Mouse (Mus musculus) heart, embryonic 14.5 days (tissue): ENCODE data around the gene Cd93. TPM values are rescaled to one million over a fixed set of nuclear protein-coding genes. Genes with fewer than 3 reads are reported as not detected.

ENCODE experiments used
- ATAC-seq: fragments of 200-750 bp; cut with Nextera tagmentation; 2 replicates; pipeline ENCODE4 v1.8.0; 2017; ENCODE audit warnings: low read depth, moderate TSS enrichment; ENCODE audit not compliant: insufficient number of reproducible peaks, insufficient read depth, low FRiP score
- H3K27ac ChIP-seq, 2 experiments: fragments of 200-500 bp in 1 of 2; fragments of 300-500 bp in 1 of 2; sonication (generic) in 1 of 2; replicated peaks in 1 of 2; 2 replicates each; pipeline ENCODE4 v1.5.1; 2012 to 2014; ENCODE audit warnings: low read depth in 2 of 2, low read length in 2 of 2, control low read depth in 1 of 2, mild to moderate bottlenecking in 1 of 2, mixed read lengths in 1 of 2; ENCODE audit not compliant: control insufficient read depth in 1 of 2, insufficient read depth in 1 of 2
- H3K27me3 ChIP-seq: fragments of 300-500 bp; sonication (generic); 2 replicates; pipeline ENCODE4 v1.6.1; 2014; ENCODE audit warnings: mild to moderate bottlenecking, low read length, control low read depth; ENCODE audit not compliant: control insufficient read depth, insufficient read depth
- H3K36me3 ChIP-seq: fragments of 300-500 bp; sonication (generic); 2 replicates; pipeline ENCODE4 v1.6.1; 2014; ENCODE audit warnings: mild to moderate bottlenecking, control low read depth, low read length, mixed read lengths; ENCODE audit not compliant: control insufficient read depth, insufficient read depth
- H3K4me1 ChIP-seq, 2 experiments: fragments of 200-500 bp in 1 of 2; fragments of 300-500 bp in 1 of 2; sonication (generic) in 1 of 2; 2 replicates each; pipeline ENCODE4 v1.6.1; 2012 to 2014; ENCODE audit warnings: low read length in 2 of 2, control low read depth in 1 of 2, mixed read lengths in 1 of 2; ENCODE audit not compliant: control insufficient read depth in 2 of 2, insufficient read depth in 2 of 2
- H3K4me2 ChIP-seq: fragments of 300-500 bp; sonication (generic); 2 replicates; pipeline ENCODE4 v1.6.1; 2014; ENCODE audit warnings: mild to moderate bottlenecking, low read length
- H3K4me3 ChIP-seq, 2 experiments: fragments of 200-500 bp in 1 of 2; fragments of 300-500 bp in 1 of 2; sonication (generic) in 1 of 2; 2 replicates each; pipeline ENCODE4 v1.5.1; 2012 to 2014; ENCODE audit warnings: low read length in 2 of 2, mild to moderate bottlenecking in 2 of 2, control low read depth in 1 of 2, low read depth in 1 of 2, moderate library complexity in 1 of 2; ENCODE audit not compliant: control insufficient read depth in 1 of 2, insufficient read depth in 1 of 2
- H3K9ac ChIP-seq: fragments of 300-500 bp; sonication (generic); 2 replicates; pipeline ENCODE4 v1.6.1; 2014; ENCODE audit warnings: mild to moderate bottlenecking, low read length
- H3K9me3 ChIP-seq: fragments of 300-500 bp; sonication (generic); 2 replicates; pipeline ENCODE4 v1.6.1; 2016; ENCODE audit warnings: low read length, control low read depth; ENCODE audit not compliant: control insufficient read depth
- WGBS: fragments of 180-500 bp; shearing (Covaris S2); extraction: QIAGEN DNeasy Blood & Tissue Kit; methylation state at CpG from one replicate; pipeline ENCODE4 v1.1.7; 2014; 5-methylcytosine and 5-hydroxymethylcytosine counted together
- polyA plus RNA-seq: library from polyadenylated mRNA; unstranded; fragments of >200 nt; fragmentation: Nextera tagmentation; extraction: Ambion mirVana; gene quantifications from 2 replicates; pipeline ENCODE4 v1.2.1, GENCODE M21; 2014

Cd93 gene
- polyA plus RNA-seq, 1 experiment from 2014 or later, result 32.0 TPM

GRCm38 (mm10) chr2:148387652-148388581 lies 55.4 kb downstream of the Cd93 start:
- Histone ChIP-seq H3K4me3 (no peak overlapping the region), H3K27ac (no peak overlapping the region), H3K27me3 (0 out of 2 replicates have a peak, but pooled peaks cover 10% of the 10 kb centered on the region), H3K9ac (no peak overlapping the region), H3K9me3 (no peaks in the 10 kb centered on the region), H3K4me1 (no peaks in the 10 kb centered on the region), H3K36me3 (no peaks in the 10 kb centered on the region), H3K4me2 (no peak overlapping the region)
- ATAC-seq, result no peak
- 57% methylated on average over 6 of the region's 6 CpGs for WGBS

- Histone ChIP-seq H3K27me3 (0 out of 2 replicates have a peak, but pooled peaks cover 6% of the 10 kb centered on the region), H3K4me1 (no peaks in the 10 kb centered on the region), H3K36me3 (no peaks in the 10 kb centered on the region), H3K9me3 (no peaks in the 10 kb centered on the region), H3K9ac (no peak overlapping the region), H3K27ac (no peak overlapping the region), H3K4me3 (no peak overlapping the region), H3K4me2 (no peak overlapping the region)
- no peak for ATAC-seq
- WGBS, result 78% methylated on average over 2 of the region's 2 CpGs
These were observed 56.4 kb downstream of the Cd93 start for GRCm38 (mm10) chr2:148386927-148387326.

Other genes with a start within 250 kb of the Cd93 start
- 0.78 and 1.5 TPM in 2 replicates for gene Sstr4, start 48.2 kb downstream of the Cd93 start, polyA plus RNA-seq
- 13.6 and 20.0 TPM in 2 replicates for gene Thbd, start 35.4 kb downstream of the Cd93 start, polyA plus RNA-seq
- gene Nxt1, start 229.0 kb upstream of the Cd93 start, polyA plus RNA-seq, result 46.2 and 52.3 TPM in 2 replicates
- gene Gzf1, start 237.5 kb upstream of the Cd93 start, polyA plus RNA-seq, result 15.6 and 17.9 TPM in 2 replicates